Mouse (Mus musculus) spleen, adult 18-20 months (tissue): ENCODE results near the gene Rbm6.
A peak's percentile ranks its signal among the peaks of the same experiment; 100 is the strongest.

ENCODE experiments used
- DNase-seq, 2 experiments: peaks; one replicate each; pipeline ENCODE4 v3.0.0; 2022; ENCODE audit warnings: mixed read lengths in 2 of 2

The Rbm6 gene

GRCm38 (mm10) chr9:107746679-107747078, 126.4 kb downstream of the Rbm6 start:
- DNase-seq: no peak

GRCm38 (mm10) chr9:107744061-107744460, 129.0 kb downstream of the Rbm6 start:
- no peak for DNase-seq

DNA sequence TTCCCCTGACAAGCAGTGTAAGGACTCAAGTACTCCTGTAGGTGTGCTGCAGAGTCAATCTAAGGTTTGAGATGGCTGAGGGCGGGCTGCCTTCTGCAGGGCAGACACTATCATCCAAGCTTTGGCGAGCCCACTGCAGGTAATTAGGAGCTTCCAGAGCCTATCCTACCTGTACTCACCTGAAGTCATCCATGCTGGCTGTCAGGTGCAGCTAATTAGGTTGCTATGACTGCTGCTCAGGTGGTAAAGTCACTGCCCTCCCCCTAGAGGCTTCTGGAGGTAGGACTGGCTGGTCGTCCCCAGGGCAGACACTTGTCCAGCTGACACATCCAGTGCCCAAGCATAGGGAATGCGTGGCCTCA, 134.2 kb downstream of the Rbm6 start:
- no peak for DNase-seq

DNA sequence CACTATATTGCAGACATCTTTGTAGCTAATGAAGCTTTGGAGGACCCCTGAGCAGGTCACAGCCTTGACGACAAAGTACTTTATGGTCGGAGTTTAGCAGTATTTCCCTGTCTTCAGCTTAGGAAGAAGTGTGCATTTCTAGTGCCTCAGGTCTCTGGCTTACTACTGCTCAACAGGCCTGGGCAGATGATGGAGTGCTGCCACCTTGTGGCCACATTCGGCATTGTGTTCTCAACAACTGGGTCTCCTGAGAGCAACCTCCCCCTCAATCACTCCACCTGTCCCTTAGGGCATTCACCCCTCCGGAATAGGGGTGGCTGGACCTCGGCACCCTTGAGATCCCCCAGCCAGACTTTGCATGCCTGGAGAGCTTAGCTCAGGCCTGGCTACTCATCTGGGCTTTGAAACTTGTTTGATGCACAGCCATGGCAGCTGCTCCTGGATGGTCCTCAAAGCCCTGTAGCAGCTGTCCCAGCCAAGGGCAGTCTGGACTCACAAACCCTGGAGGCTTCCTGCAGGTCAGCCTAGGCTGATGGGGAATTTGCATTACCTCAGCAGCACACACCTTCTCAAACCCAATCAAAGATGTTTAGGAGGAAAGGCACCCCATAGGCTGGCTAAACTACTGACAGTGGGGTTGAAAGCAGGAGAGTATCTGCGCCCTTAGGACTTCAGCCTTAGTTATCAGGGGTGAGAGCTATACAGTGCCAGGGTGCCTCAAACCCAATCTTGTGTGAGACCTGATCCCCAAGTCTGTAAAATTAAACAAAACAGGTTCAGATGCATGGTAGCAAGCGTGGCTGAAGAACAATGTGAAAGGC, 134.8 kb downstream of the Rbm6 start:
- peak; percentile 62 to 86 for DNase-seq

DNA sequence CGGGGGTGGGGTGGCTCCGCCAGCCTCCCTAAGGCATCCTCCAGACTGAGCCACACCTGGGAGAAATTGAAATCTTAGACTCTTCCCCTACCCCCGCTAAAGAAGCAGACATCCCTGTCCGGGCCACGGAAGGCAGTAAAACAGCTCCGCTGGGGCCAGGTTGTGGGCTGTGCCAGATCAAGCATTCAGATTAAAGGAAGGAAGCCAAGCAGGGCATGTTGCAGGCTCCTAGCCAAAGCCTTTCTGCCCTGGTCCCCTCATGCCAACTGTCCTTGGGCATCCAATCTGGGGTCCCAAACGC, 136.9 kb downstream of the Rbm6 start:
- DNase-seq: no peak

DNA sequence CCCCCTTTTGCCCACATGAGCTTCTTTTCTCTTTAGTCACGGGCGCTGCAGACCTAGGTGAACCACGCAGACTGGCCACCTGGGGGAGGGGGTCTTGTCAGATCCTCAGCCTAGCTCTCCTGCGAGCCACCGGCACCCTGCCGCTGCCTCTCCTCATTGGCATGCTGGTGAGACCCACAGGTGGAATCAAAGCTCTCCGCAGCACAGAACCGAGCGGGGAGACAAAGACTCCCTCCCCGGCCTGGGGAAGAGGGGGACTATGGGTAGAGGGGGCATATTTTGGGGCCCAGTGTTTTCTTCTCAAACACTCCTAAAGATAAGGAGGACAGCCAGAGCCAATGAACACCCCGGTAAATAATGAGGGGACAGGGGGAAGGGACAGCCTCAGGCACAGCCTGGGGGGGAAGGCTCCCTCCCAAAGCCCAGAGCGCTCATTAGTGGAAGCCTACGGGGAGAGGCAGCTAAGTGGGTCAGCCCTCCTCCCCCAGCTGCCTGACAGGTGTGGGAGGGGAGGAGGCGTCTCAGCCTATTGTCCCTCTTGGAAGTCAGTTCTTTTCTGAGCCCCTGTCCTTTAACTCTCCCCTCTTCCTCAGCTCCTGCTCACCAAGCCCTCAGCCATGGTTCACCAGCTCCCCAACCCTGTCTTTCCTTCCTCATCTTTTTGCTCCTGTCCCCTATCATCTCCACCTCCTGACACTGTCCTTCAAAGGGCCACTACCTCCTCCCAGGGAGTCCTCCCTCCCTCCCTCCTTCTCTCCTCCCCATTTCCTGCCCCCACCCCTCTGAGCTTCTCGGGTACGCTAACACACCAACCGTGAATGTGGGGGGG, 137.5 kb downstream of the Rbm6 start:
- no peak for DNase-seq

- DNase-seq: no peak
Measured at GRCm38 (mm10) chr9:107734567-107734971, 138.5 kb downstream of the Rbm6 start.

DNA sequence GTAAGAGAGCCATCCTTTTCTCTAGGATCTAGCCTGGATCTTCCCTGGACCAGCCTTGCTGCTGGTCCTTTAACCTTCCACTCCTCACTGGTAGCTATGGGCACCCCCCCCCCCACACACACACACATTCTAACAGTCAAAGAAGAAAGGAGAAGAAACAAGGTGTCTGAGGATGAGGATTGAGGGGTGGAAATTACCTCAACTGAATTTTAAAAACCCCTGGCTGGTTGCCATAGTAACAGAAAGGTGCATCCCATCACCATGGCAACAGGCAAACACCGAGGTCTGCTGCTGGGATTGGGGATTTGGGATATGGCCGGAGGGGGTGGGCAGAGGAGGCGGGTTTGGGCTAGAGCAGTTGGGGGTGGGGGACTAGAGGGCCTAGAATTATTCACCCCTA, 143.3 kb downstream of the Rbm6 start:
- DNase-seq: no peak

- DNase-seq: no peak
Measured at GRCm38 (mm10) chr9:107728919-107729670, 143.9 kb downstream of the Rbm6 start.

GRCm38 (mm10) chr9:107727041-107727440, 146.0 kb downstream of the Rbm6 start:
- no peak for DNase-seq

GRCm38 (mm10) chr9:107724796-107725195, 148.2 kb downstream of the Rbm6 start:
- DNase-seq: no peak

GRCm38 (mm10) chr9:107723794-107724531, 149.1 kb downstream of the Rbm6 start:
- no peak for DNase-seq
